Mouse (Mus musculus): ENCODE measurements at regions not wholly inside any gene's neighbourhood (a gene's known extent, or its start where the extent isn't known, plus 50 kb on each side); places are given as distances from the start of the nearest gene placed in this dataset.
"Not testable (repeated sequence)": the region's sequence is repeated elsewhere in the genome, so short reads cannot be mapped to it uniquely, and the experiment has no call there.

DNA sequence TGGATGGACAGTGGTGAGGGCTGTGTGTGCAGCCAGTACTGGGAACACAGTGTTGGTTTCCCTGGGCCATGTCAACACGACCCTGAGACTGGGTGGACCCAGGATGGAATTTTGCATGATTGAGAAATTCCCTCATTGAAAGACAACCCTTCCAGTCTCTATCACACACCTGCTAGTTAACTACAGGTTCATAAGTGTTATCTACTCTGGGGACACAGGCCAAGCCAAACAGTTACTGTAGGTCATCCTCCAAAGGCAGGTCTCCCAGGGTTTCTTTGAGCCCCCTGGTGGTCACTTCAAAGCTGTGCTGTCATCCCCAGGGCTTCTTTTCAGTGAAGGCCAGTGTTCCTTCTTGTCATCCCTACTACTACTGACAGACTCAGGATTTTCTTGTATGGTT, 276.7 kb downstream of the Cyp26b1 start:
- DNase-seq (ENCODE audit: low read depth) = no peak

- no peak for DNase-seq (ENCODE audit: low read depth)
These were observed 278.4 kb downstream of the Cyp26b1 start for GRCm38 (mm10) chr6:84315175-84315912.

DNA sequence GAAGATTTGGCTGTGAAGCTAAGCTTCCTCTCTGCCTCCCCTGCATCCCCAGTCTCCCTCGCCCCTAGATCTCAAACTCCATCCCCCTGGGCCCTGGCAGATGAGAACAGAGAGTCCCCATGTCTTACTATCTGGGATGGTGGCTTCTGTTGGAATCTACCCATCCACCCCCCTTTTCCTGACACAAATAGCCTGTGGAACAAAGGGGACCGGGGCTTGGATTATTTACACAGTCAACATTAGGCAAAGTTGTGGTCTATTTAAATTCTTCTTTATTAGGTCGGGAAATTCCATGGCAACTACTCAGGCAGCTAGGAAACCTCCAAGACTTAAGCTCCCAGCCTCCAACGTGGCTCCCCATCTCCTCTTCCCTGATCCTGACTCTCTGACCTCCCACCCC, 279.9 kb downstream of the Cyp26b1 start:
- no peak for DNase-seq (ENCODE audit: low read depth)

DNA sequence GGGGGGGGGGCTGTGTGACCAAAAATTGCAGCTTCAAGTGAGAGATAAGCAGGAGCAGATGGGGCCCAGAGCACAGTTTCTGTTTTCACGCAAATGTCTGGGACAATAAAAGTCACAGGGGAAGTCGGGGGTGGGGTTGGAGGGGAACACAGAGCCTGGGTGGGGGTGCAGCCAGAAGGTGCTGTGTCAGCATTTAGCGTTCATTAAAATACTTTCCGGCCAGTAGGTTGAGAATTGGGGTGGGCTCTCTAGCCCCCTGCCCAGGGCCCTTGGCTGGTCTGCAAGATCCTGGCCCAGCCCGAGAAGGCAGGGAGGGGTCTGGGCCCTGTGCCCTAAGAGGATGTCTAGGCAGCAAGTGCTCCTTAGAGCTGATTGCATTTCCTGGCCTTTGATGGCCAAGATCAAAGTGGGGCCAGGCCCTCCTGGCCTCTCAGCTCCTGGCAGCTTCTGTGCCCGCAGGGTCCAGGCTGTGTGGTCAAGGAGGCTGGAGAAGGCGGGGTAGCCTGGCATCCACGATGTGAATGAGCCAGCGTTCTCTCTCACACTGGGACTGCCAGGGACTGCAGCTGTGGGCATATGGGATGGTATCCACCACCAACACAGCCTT, 283.0 kb downstream of the Cyp26b1 start:
- DNase-seq (ENCODE audit: low read depth) = no peak

- DNase-seq (ENCODE audit: low read depth) = no peak
These were observed 286.2 kb downstream of the Cyp26b1 start for GRCm38 (mm10) chr6:84307556-84307955.

DNA sequence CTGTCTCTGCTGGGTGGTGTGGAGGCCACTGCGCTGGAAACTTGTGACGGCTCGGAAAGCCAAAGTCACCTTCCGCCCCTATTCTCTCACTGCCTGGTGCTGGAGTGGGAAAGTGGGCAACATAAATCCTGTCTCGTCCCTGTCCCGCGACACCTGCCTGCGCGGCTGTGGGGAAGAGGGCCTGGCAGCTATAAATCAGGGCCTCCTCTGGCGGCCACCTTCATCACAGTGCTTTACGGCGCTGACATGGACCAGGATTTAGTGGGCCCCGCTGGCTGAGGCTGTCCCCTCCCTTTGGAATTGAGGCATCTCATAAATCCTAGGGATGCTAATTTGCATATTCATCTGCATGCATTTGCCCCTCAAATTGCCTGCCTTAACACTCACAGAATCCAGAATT, 287.1 kb downstream of the Cyp26b1 start:
- DNase-seq (ENCODE audit: low read depth) = no peak

DNA sequence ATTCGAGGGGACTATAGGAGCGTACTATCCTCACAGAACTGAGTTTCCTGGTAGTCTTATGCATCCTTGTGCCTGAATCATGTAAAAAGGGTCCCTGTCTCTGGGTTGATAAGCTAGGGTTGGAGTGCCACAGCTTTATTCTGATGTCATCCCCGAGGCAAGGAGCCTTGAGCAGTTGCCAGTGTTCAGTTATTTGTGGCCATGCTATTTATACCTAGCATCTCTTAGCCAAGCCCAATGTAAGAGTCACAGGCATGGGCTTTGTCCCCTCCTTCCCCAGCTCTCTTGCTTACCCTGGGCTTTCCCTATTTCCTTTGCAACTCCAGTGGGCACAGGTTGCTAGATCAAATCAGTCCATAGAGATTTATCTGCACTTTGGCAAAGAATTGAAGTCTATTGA, 288.6 kb downstream of the Cyp26b1 start:
- DNase-seq (ENCODE audit: low read depth) = no peak

DNA sequence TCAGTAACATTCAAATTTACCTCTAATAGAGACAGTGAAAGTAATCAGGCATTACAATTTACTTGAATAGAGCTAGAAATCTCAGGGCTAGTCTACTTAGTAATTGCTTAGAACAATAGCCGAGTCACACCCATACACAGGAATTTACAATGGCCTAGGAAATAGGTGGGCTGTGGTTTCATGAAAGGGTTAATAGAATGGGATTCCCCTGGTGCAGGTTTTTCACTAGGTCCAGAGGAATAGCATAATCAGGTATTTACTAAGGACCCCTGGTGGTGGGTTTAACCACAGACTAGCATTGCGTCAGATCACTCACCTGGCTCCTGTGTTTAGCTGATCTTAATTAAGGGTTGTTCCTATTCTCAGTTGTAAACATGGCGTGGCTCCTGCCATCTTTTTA, 290.8 kb downstream of the Cyp26b1 start:
- not testable (repeated sequence) for DNase-seq (ENCODE audit: low read depth)

GRCm38 (mm10) chr6:84299936-84300335, 291.5 kb downstream of the Dysf start:
- DNase-seq (ENCODE audit: low read depth) = no peak

DNA sequence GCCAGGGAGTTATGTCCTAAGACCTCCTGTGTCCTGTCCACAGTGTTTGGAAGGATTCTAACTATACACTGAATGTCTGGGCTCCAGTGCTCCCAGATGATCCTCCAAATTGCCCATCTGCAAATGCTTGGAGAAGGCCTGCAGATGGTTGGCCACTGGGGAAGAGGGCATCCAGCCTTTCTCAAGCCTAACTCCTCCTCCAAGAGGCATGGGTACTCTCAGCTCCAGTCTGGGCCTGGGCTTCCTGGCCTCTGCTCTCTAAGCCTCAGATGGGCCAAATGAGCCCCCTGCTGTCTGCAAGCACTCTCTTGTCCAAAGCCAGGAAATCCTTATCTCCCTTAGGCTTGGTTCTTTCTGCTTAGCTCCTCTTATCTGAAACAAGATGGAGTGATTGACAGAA, 290.8 kb downstream of the Dysf start:
- DNase-seq (ENCODE audit: low read depth) = no peak

DNA sequence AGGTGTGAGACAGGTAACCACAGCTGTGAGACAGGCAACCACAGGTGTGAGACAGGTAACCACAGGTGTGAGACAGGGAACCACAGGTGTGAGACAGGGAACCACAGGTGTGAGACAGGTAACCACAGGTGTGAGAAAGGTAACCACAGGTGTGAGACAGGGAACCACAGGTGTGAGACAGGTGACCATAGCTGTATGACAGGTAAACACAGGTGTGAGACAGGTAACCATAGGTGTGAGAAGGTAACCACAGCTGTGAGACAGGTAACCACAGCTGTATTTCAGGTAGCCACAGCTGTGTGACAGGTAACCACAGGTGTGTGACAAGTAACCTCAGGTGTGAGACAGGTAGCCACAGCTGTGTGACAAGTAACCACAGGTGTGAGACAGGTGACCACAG, 265.5 kb downstream of the Dysf start:
- DNase-seq (ENCODE audit: low read depth) = not testable (repeated sequence)

DNA sequence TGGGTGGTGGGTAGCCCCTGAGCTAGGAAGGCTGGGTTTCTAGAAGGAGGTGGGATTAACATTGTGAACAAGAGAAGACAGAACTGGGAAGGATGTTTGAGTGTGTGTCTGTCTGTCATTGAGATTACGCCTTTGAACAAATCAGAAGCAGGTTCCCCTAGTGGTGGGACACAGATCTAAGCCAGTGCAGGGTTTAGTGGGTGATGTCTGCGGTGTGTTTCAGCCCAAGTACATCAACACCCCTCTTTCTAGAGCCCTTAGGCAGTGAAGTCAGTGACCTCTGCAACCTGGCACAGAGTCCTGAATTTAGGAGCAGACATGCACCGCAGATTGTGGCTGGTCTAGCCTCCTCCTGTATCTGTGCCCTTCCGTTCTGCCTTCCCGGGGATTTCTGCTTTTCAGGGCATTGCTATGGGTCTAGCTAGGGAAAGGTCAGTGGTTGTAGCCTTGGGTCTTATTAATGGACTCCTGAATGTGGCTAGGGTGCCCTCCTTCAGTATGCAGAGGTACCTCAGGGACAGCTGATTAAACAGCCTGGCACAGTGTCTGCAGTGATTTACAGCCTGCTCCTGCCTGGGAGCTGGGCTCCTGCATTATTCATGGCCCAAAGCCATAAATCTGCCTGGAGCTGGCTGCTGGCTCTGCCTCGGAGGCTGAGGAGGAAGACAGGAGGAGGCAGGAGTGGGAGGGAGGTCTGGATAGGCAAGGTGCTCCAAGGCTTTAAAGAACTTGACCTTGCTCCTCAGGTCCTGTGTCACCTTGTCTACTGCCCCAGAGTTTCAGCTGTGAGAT, 264.3 kb downstream of the Dysf start:
- DNase-seq (ENCODE audit: low read depth) = no peak

DNA sequence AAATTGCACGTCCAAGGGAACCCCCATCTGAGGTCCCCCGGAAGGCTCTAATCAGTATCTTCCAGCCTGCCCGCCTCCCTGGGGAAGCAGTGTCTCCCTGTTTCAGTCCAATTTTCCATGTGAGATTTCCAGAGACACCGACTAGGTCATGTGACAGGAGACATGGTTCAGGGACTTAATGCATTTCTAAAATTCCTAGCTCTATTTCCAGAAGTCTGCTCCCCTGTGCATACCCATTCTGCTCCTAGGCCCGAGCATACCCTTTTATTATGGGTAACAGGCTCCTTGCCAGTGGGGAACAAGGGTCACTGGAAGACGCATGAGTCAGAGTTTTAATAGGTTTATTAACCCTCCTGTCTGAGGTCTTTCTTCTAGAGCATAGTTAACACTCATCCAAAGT, 263.6 kb downstream of the Dysf start:
- DNase-seq (ENCODE audit: low read depth) = no peak

DNA sequence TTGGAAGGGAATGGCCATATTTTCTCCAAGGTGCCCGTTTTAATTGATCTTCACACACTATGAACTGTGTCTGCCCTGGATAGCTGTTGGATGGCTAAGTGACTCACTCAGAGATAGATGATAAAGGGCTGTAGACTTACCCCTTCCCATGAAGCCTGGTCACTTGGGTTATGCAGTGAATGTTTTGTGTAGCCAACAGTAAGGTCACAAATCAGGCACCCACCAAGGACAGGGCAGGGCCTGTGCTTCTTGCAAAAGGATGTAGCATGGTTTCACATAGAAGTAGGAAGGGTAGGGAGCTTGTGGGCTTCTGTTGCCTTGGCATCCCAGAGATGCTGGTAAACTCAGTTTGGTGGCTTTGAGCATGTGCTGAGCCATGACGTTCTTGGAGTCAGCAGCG, 263.1 kb downstream of the Dysf start:
- DNase-seq (ENCODE audit: low read depth) = no peak

GRCm38 (mm10) chr6:84270518-84271165, 262.3 kb downstream of the Dysf start:
- no peak for DNase-seq (ENCODE audit: low read depth)

- no peak for DNase-seq (ENCODE audit: low read depth)
These were observed 261.1 kb downstream of the Dysf start for GRCm38 (mm10) chr6:84269478-84269877.

GRCm38 (mm10) chr6:84269023-84269422, 260.6 kb downstream of the Dysf start:
- no peak for DNase-seq (ENCODE audit: low read depth)

DNA sequence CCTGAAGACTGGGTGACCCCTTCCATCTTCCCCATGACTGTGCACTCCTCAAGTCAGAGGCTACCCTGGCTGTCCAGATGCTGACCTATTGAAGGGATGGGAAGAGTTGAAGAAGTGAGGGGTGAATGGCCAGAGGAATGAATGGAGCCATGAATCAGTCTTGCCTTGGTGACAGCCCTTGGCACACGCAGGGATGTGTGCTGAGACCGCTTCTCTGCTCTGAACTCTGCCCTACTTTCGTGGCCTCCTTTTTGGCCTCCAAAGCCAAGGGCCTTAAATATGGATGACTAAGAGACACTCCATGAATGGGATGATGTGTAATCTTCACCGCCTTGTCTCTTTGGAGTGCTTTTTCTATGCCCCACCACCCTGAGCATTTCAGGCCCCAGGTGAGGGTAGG, 259.7 kb downstream of the Dysf start:
- DNase-seq (ENCODE audit: low read depth) = no peak

DNA sequence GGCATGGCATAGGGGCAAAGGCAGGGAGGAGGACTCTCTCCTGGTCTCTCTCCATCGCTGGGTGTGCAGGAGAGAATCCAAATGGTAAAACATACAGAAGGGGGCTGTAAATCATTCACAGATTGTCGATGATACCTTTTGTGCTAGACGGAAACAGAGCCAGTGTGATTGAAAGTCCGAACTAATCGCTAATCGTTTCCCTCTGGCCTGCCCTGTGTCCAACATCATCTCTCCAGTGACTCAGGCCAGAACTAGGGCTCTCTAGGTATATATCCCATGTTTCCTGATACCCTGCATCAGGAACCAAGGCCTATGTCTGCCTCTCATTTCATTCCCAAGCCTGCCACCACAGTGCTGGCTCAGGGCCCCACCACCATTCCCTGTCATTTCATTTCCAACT, 259.1 kb downstream of the Dysf start:
- DNase-seq (ENCODE audit: low read depth) = no peak

GRCm38 (mm10) chr6:84266736-84267135, 258.3 kb downstream of the Dysf start:
- DNase-seq (ENCODE audit: low read depth) = no peak

DNA sequence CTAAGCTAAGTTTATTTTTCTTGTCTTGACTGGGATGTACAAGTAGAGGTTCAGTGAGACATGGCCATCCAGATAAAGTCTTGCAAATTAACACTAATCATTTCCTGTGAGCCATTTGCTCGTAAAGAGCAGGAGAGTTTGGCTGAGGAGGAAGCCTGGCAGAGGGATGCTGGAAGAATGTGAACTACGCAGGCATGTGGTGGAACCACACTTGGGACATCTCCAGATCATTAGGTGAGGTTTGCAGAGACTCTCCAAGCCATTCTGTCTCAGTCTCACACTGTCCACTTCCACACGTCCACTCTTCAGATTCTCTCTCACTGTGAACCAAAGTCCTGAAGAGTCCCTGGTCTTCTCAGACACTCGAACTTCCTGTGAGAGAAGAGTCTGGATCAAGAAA, 256.3 kb downstream of the Dysf start:
- DNase-seq (ENCODE audit: low read depth) = no peak

DNA sequence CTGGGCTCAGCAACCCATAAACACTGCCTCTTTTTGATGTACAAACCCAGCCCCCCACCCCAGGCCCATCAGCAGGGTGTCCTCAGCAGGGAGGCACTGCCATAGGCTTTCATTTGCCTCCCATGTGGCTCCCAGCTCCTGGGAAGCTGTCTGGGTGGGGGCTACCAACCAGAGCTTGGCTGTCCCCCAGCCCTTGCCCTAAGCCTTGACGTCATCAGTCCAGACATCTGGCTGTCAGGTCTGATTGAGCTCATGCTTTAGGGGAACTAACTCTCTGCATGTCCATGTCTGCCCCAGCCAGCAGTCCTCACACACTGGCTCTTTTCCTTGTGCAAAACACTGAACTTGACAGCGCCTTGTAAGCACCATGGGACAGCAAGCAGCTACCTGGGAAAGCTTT, 255.3 kb downstream of the Dysf start:
- no peak for DNase-seq (ENCODE audit: low read depth)

- no peak for DNase-seq (ENCODE audit: low read depth)
These were observed 254.4 kb downstream of the Dysf start for GRCm38 (mm10) chr6:84262766-84263165.

Measured in c-Kit-positive CD71-positive TER-119-negative erythroid progenitor cells, embryonic 14.5 days (primary cell).